Mouse (Mus musculus) kidney, adult 2 months (tissue): ENCODE results near the gene Sult1b1. TPM values are rescaled to one million over a fixed set of nuclear protein-coding genes. Genes with fewer than 3 reads are reported as not detected.
A peak's percentile ranks its signal among the peaks of the same experiment; 100 is the strongest.

Experiments used
- DNase-seq: peaks from one replicate; pipeline ENCODE4 v3.0.0; 2021
- H3K27ac ChIP-seq: fragments of 200-500 bp; 2 replicates; pipeline ENCODE4 v1.5.1; 2012; ENCODE audit warnings: low read depth, low read length, control low read depth, inconsistent platforms; ENCODE audit not compliant: insufficient read depth
- H3K27me3 ChIP-seq: fragments of 200-500 bp; replicated peaks from 2 replicates; pipeline ENCODE4 v1.6.1; 2012; ENCODE audit warnings: mild to moderate bottlenecking, moderate library complexity, low read length, inconsistent platforms; ENCODE audit not compliant: control insufficient read depth, insufficient read depth
- H3K36me3 ChIP-seq: fragments of 200-500 bp; 2 replicates; pipeline ENCODE4 v1.6.1; 2012; ENCODE audit warnings: mild to moderate bottlenecking, moderate library complexity, low read length, inconsistent platforms; ENCODE audit not compliant: control insufficient read depth, insufficient read depth
- H3K4me1 ChIP-seq: fragments of 200-500 bp; 2 replicates; pipeline ENCODE4 v1.6.1; 2011; ENCODE audit warnings: low read length; ENCODE audit not compliant: control insufficient read depth, insufficient read depth
- H3K4me3 ChIP-seq: fragments of 200-500 bp; 2 replicates; pipeline ENCODE4 v1.5.1; 2011; ENCODE audit warnings: mild to moderate bottlenecking, low read depth, low read length, control low read depth; ENCODE audit not compliant: insufficient read depth
- CTCF ChIP-seq: fragments of 200-500 bp; conservative IDR thresholded peaks from 2 replicates; pipeline ENCODE4 v1.5.1; 2011; ENCODE audit warnings: low read depth, mild to moderate bottlenecking, control low read depth, low read length, moderate library complexity, mixed read lengths; ENCODE audit not compliant: insufficient read depth, insufficient read length
- POLR2A ChIP-seq: fragments of 200-500 bp; IDR thresholded peaks from one replicate; pipeline ENCODE4 v1.6.1; 2011; ENCODE audit warnings: low read depth, low read length, control low read depth
- WGBS: fragments of 180-500 bp; shearing (Covaris S2); methylation state at CpG from one replicate; pipeline ENCODE4 v1.1.7; 2018; 5-methylcytosine and 5-hydroxymethylcytosine counted together
- polyA plus RNA-seq: library from polyadenylated mRNA; depleted of rRNA; stranded (reverse); fragments of >200 nt; gene quantifications from 2 replicates; pipeline ENCODE4 v1.2.3, GENCODE M21; 2012; rRNA removed

The Sult1b1 gene
- polyA plus RNA-seq, result 0.72 and 0.92 TPM in 2 replicates

DNA sequence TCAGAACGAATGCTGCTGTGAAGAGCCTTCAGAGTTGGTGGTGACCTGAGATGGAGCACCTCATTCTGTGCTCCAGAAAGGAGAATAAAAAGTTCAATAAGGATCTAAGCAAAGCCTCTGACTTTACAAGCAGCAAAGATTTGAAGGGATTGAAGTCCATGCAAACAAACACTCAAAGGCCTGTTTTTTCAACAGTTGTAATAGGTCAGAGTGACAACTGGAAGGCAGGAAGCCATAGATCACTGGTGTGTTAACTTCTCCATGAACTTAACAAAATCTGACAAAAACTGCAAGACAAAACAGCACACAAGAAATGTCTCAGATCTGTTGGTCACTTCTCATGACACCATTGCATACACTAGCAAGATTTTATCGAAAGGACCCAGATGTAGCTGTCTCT lies at the start of gene Sult1b1:
Sult1b1 (minus strand) TSS at position 85 of the 400 bp plus-strand sequence.
- no peak for DNase-seq
- no peak within 1 kb of the TSS for H3K4me3 ChIP-seq
- no peaks in the 10 kb centered on the region for H3K36me3 ChIP-seq
- no peak within 1 kb of the TSS for H3K27ac ChIP-seq
- TF ChIP-seq POLR2A (no peak), CTCF (no peak)
- H3K4me1 ChIP-seq, result peaks cover 7% of the 10 kb centered on the region; the same call in 1 of the 2 replicates
- H3K27me3 ChIP-seq, result no peaks in the 10 kb centered on the region
- WGBS, result 76% methylated on average over 2 of the region's 2 CpGs

DNA sequence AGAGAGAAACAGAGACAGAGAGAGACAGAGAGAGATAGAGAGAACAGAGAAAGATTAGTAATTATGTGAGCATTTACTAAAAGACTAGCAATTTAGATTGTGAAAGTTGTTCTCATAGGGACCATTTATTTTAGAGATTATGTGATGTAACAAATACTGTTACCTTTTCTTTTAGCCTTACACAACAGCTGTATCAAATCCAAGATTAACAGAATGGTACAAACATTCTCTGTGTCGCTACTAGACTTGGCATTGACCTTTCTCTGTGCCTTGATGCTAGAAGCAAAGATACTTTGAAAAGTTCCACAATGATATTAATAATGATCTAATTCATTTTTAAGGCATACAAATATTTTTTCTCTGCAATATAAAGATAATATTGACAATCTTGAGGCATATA lies 42.4 kb upstream of the Sult1b1 start:
- Histone ChIP-seq H3K27ac (no peak overlapping the region), H3K4me3 (no peak overlapping the region), H3K36me3 (no peaks in the 10 kb centered on the region), H3K4me1 (no peaks in the 10 kb centered on the region), H3K27me3 (no peaks in the 10 kb centered on the region)
- 69% methylated on average over 1 of the region's 1 CpGs for WGBS
- no peak for TF ChIP-seq CTCF
- no peak for TF ChIP-seq POLR2A
- no peak for DNase-seq

- TF ChIP-seq CTCF, result no peak
- no peak for TF ChIP-seq POLR2A
- no peak overlapping the region for H3K27ac ChIP-seq
- H3K4me3 ChIP-seq, result no peak overlapping the region
- H3K4me1 ChIP-seq, result no peaks in the 10 kb centered on the region
- 36% methylated on average over 1 of the region's 1 CpGs for WGBS
- H3K27me3 ChIP-seq, result no peaks in the 10 kb centered on the region
- H3K36me3 ChIP-seq, result no peaks in the 10 kb centered on the region; the same call in 1 of the 2 replicates
- no peak for DNase-seq
Observed at GRCm38 (mm10) chr5:87574174-87574573, 36.2 kb upstream of the Sult1b1 start.

- TF ChIP-seq POLR2A (no peak), CTCF (no peak)
- Histone ChIP-seq H3K27me3 (no peaks in the 10 kb centered on the region), H3K4me1 (no peaks in the 10 kb centered on the region), H3K36me3 (no peaks in the 10 kb centered on the region; the same call in 1 of the 2 replicates), H3K27ac (peak overlapping the region; percentile 93), H3K4me3 (peak overlapping the region; percentile 14; the same call in 1 of the 2 replicates)
- DNase-seq, result peak; percentile 72
- 26% methylated on average over 5 of the region's 5 CpGs for WGBS
Observed at GRCm38 (mm10) chr5:87573490-87573889, 35.5 kb upstream of the Sult1b1 start.

DNA sequence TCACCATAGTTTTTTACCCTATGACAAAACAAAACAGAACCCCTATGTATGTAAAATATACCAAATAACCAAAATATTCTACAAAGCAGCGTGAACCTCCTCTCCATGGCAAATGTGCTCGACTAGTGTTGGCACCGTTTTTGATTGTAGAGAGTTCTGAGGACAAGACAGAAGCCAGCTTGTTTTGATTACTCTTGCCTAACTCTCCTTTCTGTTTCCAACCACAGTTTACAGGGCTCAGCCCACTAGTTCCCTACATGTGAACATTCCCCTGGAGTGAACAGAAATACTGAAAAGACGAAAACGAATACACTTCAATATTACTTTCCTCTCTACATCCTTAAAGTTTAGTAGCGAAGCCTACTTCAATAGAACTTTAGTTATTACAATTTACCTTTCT lies 34.8 kb upstream of the Sult1b1 start:
- Histone ChIP-seq H3K4me1 (no peaks in the 10 kb centered on the region), H3K27ac (peak overlapping the region; percentile 60), H3K36me3 (no peaks in the 10 kb centered on the region; the same call in 1 of the 2 replicates), H3K27me3 (no peaks in the 10 kb centered on the region), H3K4me3 (no peak overlapping the region)
- TF ChIP-seq CTCF (no peak), POLR2A (no peak)
- 75% methylated on average over 6 of the region's 6 CpGs for WGBS
- no peak for DNase-seq

GRCm38 (mm10) chr5:87568845-87569244 lies 30.9 kb upstream of the Sult1b1 start, which contains the start of gene Sult1d1:
Sult1d1 (minus strand) TSS chr5:87569027.
- Histone ChIP-seq H3K4me3 (peak within 1 kb of the TSS; percentile 25; the same call in 1 of the 2 replicates), H3K27ac (peak within 1 kb of the TSS; percentile 60; the same call in 1 of the 2 replicates), H3K27me3 (no peaks in the 10 kb centered on the region), H3K36me3 (no peaks in the 10 kb centered on the region; the same call in 1 of the 2 replicates), H3K4me1 (no peaks in the 10 kb centered on the region)
- 36% methylated on average over 5 of the region's 5 CpGs for WGBS
- no peak for TF ChIP-seq POLR2A
- TF ChIP-seq CTCF, result no peak
- peak; percentile 85 for DNase-seq

GRCm38 (mm10) chr5:87567306-87567705 lies 29.3 kb upstream of the Sult1b1 start:
- no peak for TF ChIP-seq POLR2A
- TF ChIP-seq CTCF, result no peak
- Histone ChIP-seq H3K27ac (peak overlapping the region; percentile 93), H3K27me3 (no peaks in the 10 kb centered on the region), H3K36me3 (peaks cover 3% of the 10 kb centered on the region; the same call in 1 of the 2 replicates), H3K4me1 (peaks cover 6% of the 10 kb centered on the region; the same call in 1 of the 2 replicates), H3K4me3 (peak overlapping the region; percentile 56)
- WGBS, result 64% methylated on average over 1 of the region's 1 CpGs
- DNase-seq, result peak; percentile 74

DNA sequence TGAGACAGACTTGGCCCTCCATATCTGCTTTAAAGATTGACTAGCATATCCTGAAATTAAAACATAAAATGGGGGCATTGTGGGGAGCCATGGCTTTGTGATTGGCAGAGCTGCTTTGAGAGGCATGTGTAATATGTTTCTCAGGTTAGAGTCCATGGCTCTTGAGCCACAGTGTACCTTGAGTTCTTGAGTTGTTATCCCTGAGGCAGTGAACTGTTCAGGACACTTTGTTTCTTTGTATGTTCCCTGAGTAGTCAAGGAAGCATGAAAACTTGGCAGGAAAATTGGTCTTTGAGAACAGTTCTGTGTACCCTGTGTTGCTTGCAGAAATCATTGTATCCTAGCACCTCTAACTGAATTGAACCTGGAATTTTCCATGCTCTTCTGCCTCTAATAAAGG lies 25.0 kb upstream of the Sult1b1 start:
- TF ChIP-seq CTCF (no peak), POLR2A (no peak)
- peaks cover 7% of the 10 kb centered on the region; the same call in 1 of the 2 replicates for H3K36me3 ChIP-seq
- peak overlapping the region; percentile 99 for H3K27ac ChIP-seq
- H3K4me3 ChIP-seq, result no peak overlapping the region
- peaks cover 8% of the 10 kb centered on the region; the same call in 1 of the 2 replicates for H3K4me1 ChIP-seq
- H3K27me3 ChIP-seq, result no peaks in the 10 kb centered on the region
- peak; percentile 96 for DNase-seq
